Mouse (Mus musculus) MEL (cell line): Measurements from ENCODE around the gene Rhobtb1. TPM values are rescaled to one million over a fixed set of nuclear protein-coding genes. Genes with fewer than 3 reads are reported as not detected.

Experiments
- DNase-seq: peaks from one replicate; pipeline ENCODE4 v3.0.0; 2011; ENCODE audit warnings: low read depth, low spot score
- H3K27ac ChIP-seq: 2 replicates; pipeline ENCODE4 v1.5.1; 2012; ENCODE audit warnings: low read depth, mild to moderate bottlenecking, control low read depth, low read length, moderate library complexity; ENCODE audit not compliant: control insufficient read depth
- H3K27me3 ChIP-seq, 2 experiments: fragments of 150-350 bp in 1 of 2; sonication (generic) in 1 of 2; 2 replicates each; pipeline ENCODE4 v1.6.1; 2012; ENCODE audit warnings: low read length in 2 of 2, mild to moderate bottlenecking in 2 of 2, improper control_type of control experiment in 1 of 2, moderate library complexity in 1 of 2; ENCODE audit not compliant: insufficient read depth in 2 of 2, control insufficient read depth in 1 of 2
- H3K36me3 ChIP-seq, 2 experiments: 2 replicates each; pipeline ENCODE4 v1.6.1; 2012 to 2014; ENCODE audit warnings: low read length in 2 of 2, improper control_type of control experiment in 1 of 2, inconsistent platforms in 1 of 2, mild to moderate bottlenecking in 1 of 2; ENCODE audit not compliant: insufficient read depth in 2 of 2, control insufficient read depth in 1 of 2
- H3K4me1 ChIP-seq, 2 experiments: fragments of 150-350 bp in 1 of 2; sonication (generic) in 1 of 2; 2 replicates each; pipeline ENCODE4 v1.6.1; 2012; ENCODE audit warnings: low read length in 2 of 2, improper control_type of control experiment in 1 of 2, mild to moderate bottlenecking in 1 of 2; ENCODE audit not compliant: insufficient read depth in 2 of 2, control insufficient read depth in 1 of 2
- H3K4me3 ChIP-seq, 2 experiments: fragments of 150-350 bp in 1 of 2; sonication (generic) in 1 of 2; 2 replicates each; pipeline ENCODE4 v1.5.1; 2012; ENCODE audit warnings: low read depth in 2 of 2, low read length in 2 of 2, mild to moderate bottlenecking in 2 of 2, moderate library complexity in 2 of 2, control low read depth in 1 of 2, improper control_type of control experiment in 1 of 2; ENCODE audit not compliant: control insufficient read depth in 1 of 2, insufficient read depth in 1 of 2
- H3K79me2 ChIP-seq: 2 replicates; pipeline ENCODE4 v1.6.1; 2012; ENCODE audit warnings: mild to moderate bottlenecking, low read length, moderate library complexity; ENCODE audit not compliant: control insufficient read depth, poor library complexity, insufficient read depth
- H3K9ac ChIP-seq: 2 replicates; pipeline ENCODE4 v1.6.1; 2012; ENCODE audit warnings: low read depth, mild to moderate bottlenecking, control low read depth, low read length, moderate library complexity; ENCODE audit not compliant: control insufficient read depth, poor library complexity, severe bottlenecking
- H3K9me3 ChIP-seq: fragments of 150-350 bp; sonication (generic); replicated peaks from 2 replicates; pipeline ENCODE4 v1.6.1; 2012; ENCODE audit warnings: mild to moderate bottlenecking, low read length, improper control_type of control experiment, moderate library complexity; ENCODE audit not compliant: insufficient read depth
- BHLHE40 ChIP-seq: IDR thresholded peaks from 2 replicates; pipeline ENCODE4 v1.6.1; 2012; ENCODE audit warnings: low read depth, mild to moderate bottlenecking, inconsistent platforms, low read length, improper control_type of control experiment, borderline replicate concordance
- CHD2 ChIP-seq: IDR thresholded peaks from 2 replicates; pipeline ENCODE4 v1.6.1; 2011; ENCODE audit warnings: low read length, improper control_type of control experiment
- CTCF ChIP-seq, 3 experiments: IDR thresholded peaks in 2 of 3; conservative IDR thresholded peaks in 1 of 3; 2 replicates each; pipeline ENCODE4 v1.5.1; 2011 to 2012; ENCODE audit warnings: low read length in 3 of 3, low read depth in 2 of 3, mild to moderate bottlenecking in 2 of 3, improper control_type of control experiment in 1 of 3, inconsistent platforms in 1 of 3, mixed read lengths in 1 of 3, moderate library complexity in 1 of 3; ENCODE audit not compliant: control insufficient read depth in 1 of 3, insufficient read depth in 1 of 3, poor library complexity in 1 of 3, severe bottlenecking in 1 of 3
- ELF1 ChIP-seq: IDR thresholded peaks from 2 replicates; pipeline ENCODE4 v1.6.1; 2014; ENCODE audit warnings: low read depth, mild to moderate bottlenecking, inconsistent platforms, low read length, improper control_type of control experiment, moderate library complexity
- EP300 ChIP-seq, 2 experiments: IDR thresholded peaks; 2 replicates each; pipeline ENCODE4 v1.6.1; 2011; ENCODE audit warnings: improper control_type of control experiment in 2 of 2, low read length in 2 of 2, low read depth in 1 of 2, mild to moderate bottlenecking in 1 of 2
- GABPA ChIP-seq: IDR thresholded peaks from 2 replicates; pipeline ENCODE4 v1.6.1; 2012; ENCODE audit warnings: low read depth, mild to moderate bottlenecking, inconsistent platforms, low read length, improper control_type of control experiment, moderate library complexity
- JUND ChIP-seq: IDR thresholded peaks from 2 replicates; pipeline ENCODE4 v1.6.1; 2011; ENCODE audit warnings: low read depth, mild to moderate bottlenecking, improper control_type of control experiment, low read length
- MAFK ChIP-seq: IDR thresholded peaks from 2 replicates; pipeline ENCODE4 v1.6.1; 2011; ENCODE audit warnings: low read depth, mild to moderate bottlenecking, low read length, improper control_type of control experiment, borderline replicate concordance
- MXI1 ChIP-seq: IDR thresholded peaks from 2 replicates; pipeline ENCODE4 v1.6.1; 2011; ENCODE audit warnings: mild to moderate bottlenecking, low read depth, low read length, improper control_type of control experiment
- MYB ChIP-seq: IDR thresholded peaks from 2 replicates; pipeline ENCODE4 v1.6.1; 2011; ENCODE audit warnings: mild to moderate bottlenecking, low read depth, low read length, improper control_type of control experiment
- MYC ChIP-seq: IDR thresholded peaks from 2 replicates; pipeline ENCODE4 v1.6.1; 2011; ENCODE audit warnings: low read depth, mild to moderate bottlenecking, low read length, improper control_type of control experiment, moderate library complexity
- SIN3A ChIP-seq: IDR thresholded peaks from 2 replicates; pipeline ENCODE4 v1.6.1; 2012; ENCODE audit warnings: low read length, improper control_type of control experiment, inconsistent platforms
- SMC3 ChIP-seq: IDR thresholded peaks from 2 replicates; pipeline ENCODE4 v1.6.1; 2011; ENCODE audit warnings: low read depth, low read length, improper control_type of control experiment
- TAL1 ChIP-seq: IDR thresholded peaks from 2 replicates; pipeline ENCODE4 v1.6.1; 2012; ENCODE audit warnings: mild to moderate bottlenecking, inconsistent platforms, low read length, moderate library complexity, mixed read lengths
- UBTF ChIP-seq: IDR thresholded peaks from 2 replicates; pipeline ENCODE4 v1.6.1; 2012; ENCODE audit warnings: low read depth, mild to moderate bottlenecking, inconsistent platforms, low read length, improper control_type of control experiment, moderate library complexity, borderline replicate concordance; ENCODE audit not compliant: insufficient read depth
- ZNF384 ChIP-seq: IDR thresholded peaks from 2 replicates; pipeline ENCODE4 v1.6.1; 2012; ENCODE audit warnings: low read depth, mild to moderate bottlenecking, inconsistent platforms, low read length, improper control_type of control experiment
- polyA plus RNA-seq, 2 experiments: library from polyadenylated mRNA; stranded (reverse) in 1 of 2; unstranded in 1 of 2; fragments of >175 nt in 1 of 2; fragments of >200 nt in 1 of 2; gene quantifications; 2 replicates each; pipeline versions ENCODE4 v1.2.1 to v1.2.4; 2012; ENCODE audit warnings: low replicate concordance in 2 of 2, low read depth in 1 of 2; ENCODE audit not compliant: insufficient read length in 2 of 2, insufficient read depth in 1 of 2, missing spikeins in 1 of 2
- total RNA-seq: library from RNA; depleted of rRNA; stranded (reverse); fragments of 300-350 nt; gene quantifications from 2 replicates; pipeline ENCODE4 v1.2.3, GENCODE M21; 2012

Gene Rhobtb1
- total and polyA plus RNA-seq, 3 experiments = not detected

DNA sequence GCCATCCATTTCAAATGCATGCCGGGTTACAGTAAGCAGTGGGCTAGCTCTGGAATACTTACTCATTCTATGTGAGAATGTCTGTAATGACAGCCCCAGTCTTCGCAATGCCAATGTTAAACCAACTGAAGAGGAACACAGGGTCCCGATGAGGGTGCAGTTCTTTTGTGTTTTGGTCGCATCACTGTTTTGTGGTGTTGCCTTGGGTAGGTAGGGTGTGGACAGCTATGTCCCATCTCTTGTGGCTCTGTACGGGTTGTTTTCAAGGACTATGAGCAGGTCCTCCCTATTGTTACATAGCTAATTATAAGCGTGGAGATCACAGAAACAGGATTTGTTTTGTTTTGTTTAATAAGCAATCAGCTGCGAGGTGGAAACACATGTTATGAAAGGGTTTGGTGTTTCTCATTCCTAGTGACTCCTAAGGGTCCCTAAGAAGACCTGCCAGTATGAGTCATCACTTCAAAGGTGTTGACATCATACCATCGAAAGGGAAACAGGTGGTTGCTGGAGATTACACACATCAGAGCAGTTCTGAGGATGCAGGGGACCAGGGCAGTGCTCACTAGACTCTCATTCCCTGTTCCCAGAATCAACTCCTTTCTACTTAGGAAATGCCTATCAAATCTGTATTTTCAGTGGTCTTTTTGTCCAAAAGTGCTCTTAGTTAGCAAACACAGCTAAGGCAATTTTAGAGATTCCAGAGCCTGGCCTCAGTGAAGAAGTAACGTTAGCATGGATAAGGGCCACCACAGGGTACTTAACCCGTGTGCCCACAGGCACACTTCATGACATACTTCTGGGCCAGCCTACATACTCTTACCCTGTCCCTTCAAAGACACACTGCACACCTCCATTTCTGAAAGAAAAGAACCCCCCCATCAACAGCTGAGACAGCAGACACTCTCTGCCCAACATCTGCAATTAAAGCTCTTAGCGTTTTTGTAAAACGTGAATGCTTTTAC, 124.9 kb downstream of the Rhobtb1 start:
- H3K9ac ChIP-seq = no peak overlapping the region

DNA sequence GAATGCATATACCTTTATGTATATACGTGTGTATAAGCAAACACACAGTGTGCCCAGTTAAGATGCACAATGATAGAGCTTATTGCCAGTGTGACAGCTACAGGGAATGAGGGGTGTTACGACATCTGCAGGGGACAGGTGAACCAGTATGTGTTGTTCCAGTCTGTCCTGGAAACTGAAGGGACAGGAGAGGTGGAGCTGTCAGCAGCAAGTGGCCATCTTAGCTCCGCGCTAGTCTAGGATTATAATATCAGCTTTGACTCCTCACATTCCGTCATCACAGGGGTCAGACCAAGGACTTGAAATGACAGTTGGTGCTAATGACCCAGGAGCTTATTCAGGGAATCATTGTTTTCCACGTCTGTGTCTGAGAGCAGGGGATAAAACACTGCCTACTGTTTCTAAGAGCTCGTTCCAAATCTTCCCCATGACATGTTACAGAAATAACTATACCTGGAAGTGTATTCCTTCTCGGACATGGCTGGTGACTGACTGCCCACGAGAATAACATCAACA, 125.7 kb downstream of the Rhobtb1 start:
- Histone ChIP-seq H3K79me2 (no peaks in the 10 kb centered on the region), H3K4me1 (no peaks in the 10 kb centered on the region), H3K27me3 (no peaks in the 10 kb centered on the region), H3K9ac (no peak overlapping the region), H3K4me3 (no peak overlapping the region), H3K27ac (no peak overlapping the region), H3K36me3 (no peaks in the 10 kb centered on the region), H3K9me3 (no peaks in the 10 kb centered on the region)
- TF ChIP-seq ELF1 (no peak), JUND (no peak), SIN3A (no peak), GABPA (no peak), UBTF (no peak), MYC (no peak), BHLHE40 (no peak), EP300 (IDR thresholded peaks at IDR 0.05; ENCODE audit: low read depth in 1 of 2, low read length in 2 of 2) (no peak)
- no peak for DNase-seq

More for the DNA sequence above, 124.9 kb downstream of the Rhobtb1 start:
- no peaks in the 10 kb centered on the region for H3K27me3 ChIP-seq
- no peaks in the 10 kb centered on the region for H3K9me3 ChIP-seq
- DNase-seq = no peak
- H3K4me3 ChIP-seq = no peak overlapping the region
- no peak overlapping the region for H3K27ac ChIP-seq
- H3K36me3 ChIP-seq = no peaks in the 10 kb centered on the region
- TF ChIP-seq TAL1 = no peak
- no peak for TF ChIP-seq CTCF (IDR thresholded peaks at IDR 0.05 in 2 of 3, conservative IDR thresholded peaks at IDR 0.05 in 1 of 3; ENCODE audit: control insufficient read depth in 1 of 3, insufficient read depth in 1 of 3, low read depth in 2 of 3, low read length in 3 of 3, poor library complexity in 1 of 3, severe bottlenecking in 1 of 3)
- no peak for TF ChIP-seq CHD2
- no peak for TF ChIP-seq SIN3A
- TF ChIP-seq MAFK = no peak
- no peak for TF ChIP-seq SMC3
- no peak for TF ChIP-seq MXI1
- TF ChIP-seq ZNF384 = no peak
- no peak for TF ChIP-seq MYB
- H3K79me2 ChIP-seq = no peaks in the 10 kb centered on the region
- no peaks in the 10 kb centered on the region for H3K4me1 ChIP-seq
